ENCODE assay signal across 8 mouse cellular contexts in genomic region chr17:47436156-47436906, GRCm38 (mm10). TPM values are rescaled to one million over a fixed set of nuclear protein-coding genes. Genes with fewer than 3 reads are reported as not detected.
DNase-seq lines count a peak whose midpoint lies in the region; ATAC-seq lines count a peak whose summit lies in the region.

Gene AI661453 (plus strand): TSS chr17:47436615.

- H3K36me3 ChIP-seq in midbrain, embryonic 11.5 days (ENCODE audit: control insufficient read depth, insufficient read depth, low read length), result no peaks in the 10 kb centered on the region

- H3K9me3 ChIP-seq in midbrain, embryonic 11.5 days (ENCODE audit: control insufficient read depth, low read length), result no peaks in the 10 kb centered on the region

- no peak within 1 kb of the TSS for H3K27ac ChIP-seq in midbrain, embryonic 11.5 days (ENCODE audit: low read depth, low read length)

- peak within 1 kb of the TSS; percentile 67 for H3K4me2 ChIP-seq in midbrain, embryonic 11.5 days

- under 1% methylated on average over 45 of the region's 45 CpGs for WGBS in large intestine, adult 2 months
- under 1% methylated on average over 45 of the region's 45 CpGs for WGBS in midbrain, embryonic 11.5 days

- peaks cover 28% of the 10 kb centered on the region for H3K27me3 ChIP-seq in midbrain, embryonic 11.5 days (ENCODE audit: control insufficient read depth, insufficient read depth, low read length)

- ATAC-seq in midbrain, embryonic 11.5 days (ENCODE audit: low FRiP score), result peak; percentile 41; the same call in 1 of the 2 replicates

- H3K4me3 ChIP-seq in midbrain, embryonic 11.5 days (ENCODE audit: low read depth, low read length), result peak within 1 kb of the TSS; percentile 33

- H3K9ac ChIP-seq in midbrain, embryonic 11.5 days (ENCODE audit: low read length), result peak within 1 kb of the TSS; percentile 36; the same call in 1 of the 2 replicates

- peak; percentile 10 for DNase-seq in CD4-positive helper T cell, adult 2 months (ENCODE audit: low read depth, low spot score)
- peak; percentile 80 for DNase-seq in ES-CJ7 (ENCODE audit: low read depth, low spot score)
- DNase-seq in heart, postnatal 4 days, result peak; percentile 56
- peak; percentile 68 for DNase-seq in large intestine, adult 2 months (ENCODE audit: low read depth, low spot score)
- peak; percentile 95 for DNase-seq in midbrain, embryonic 11.5 days (ENCODE audit: low spot score, missing footprints)
- no peak for DNase-seq in right cerebral cortex, postnatal 14 days
- DNase-seq in gastrocnemius, postnatal 10 days, result no peak
- DNase-seq in layer of hippocampus, postnatal 10 days (ENCODE audit: low spot score in 2 of 2), result no peak

- H3K4me1 ChIP-seq in midbrain, embryonic 11.5 days (ENCODE audit: control insufficient read depth, insufficient read depth, low read length), result peaks cover 10% of the 10 kb centered on the region

RNA-seq across cellular contexts. Expression of gene AI661453, which starts in this region (rescaled TPM):
- 1 to 10 TPM; 2.2 to 3.5 TPM for total RNA-seq in heart, postnatal 4 days (2021)
- polyA plus RNA-seq in large intestine, adult 2 months (2012; rRNA removed), result 10.9 and 11.6 TPM in 2 replicates
- 0.07 and 0.30 TPM in 2 replicates for polyA plus RNA-seq in midbrain, embryonic 11.5 days (2014; fragmentation: Nextera tagmentation; extraction: Ambion mirVana)
- under 1 TPM; 0.47 to 0.50 TPM for total RNA-seq in gastrocnemius, postnatal 10 days (2021)
- under 1 TPM; 0.23 to 0.38 TPM for total RNA-seq in layer of hippocampus, postnatal 10 days (2021)

Comparison
In these comparisons a context has a peak if more than half of its experiments do, and no peak if none do; other contexts are left out.
1. Peak in DNase-seq, ATAC-seq, H3K4me3 ChIP-seq, H3K9ac ChIP-seq and H3K4me2 ChIP-seq in midbrain, embryonic 11.5 days; RNA of the gene not detected or under 1 TPM.
2. DNase-seq: peak in CD4-positive helper T cell, adult 2 months (single experiment), ES-CJ7 (single experiment), heart, postnatal 4 days (single experiment) and large intestine, adult 2 months (single experiment); none in right cerebral cortex, postnatal 14 days (single experiment), gastrocnemius, postnatal 10 days (single experiment) and layer of hippocampus, postnatal 10 days (0 of 2).